Mouse (Mus musculus) activated CD4-positive, CD25-positive, alpha-beta regulatory T cell, adult 4 months (primary cell): ENCODE measurements at regions not wholly inside any gene's neighbourhood (a gene's known extent, or its start where the extent isn't known, plus 50 kb on each side); places are given as distances from the start of the nearest gene placed in this dataset.
"Not testable (repeated sequence)": the region's sequence is repeated elsewhere in the genome, so short reads cannot be mapped to it uniquely, and the experiment has no call there.

Experiments used
- ATAC-seq: one replicate; pipeline ENCODE4 v1.8.0; 2017

GRCm38 (mm10) chr11:22573166-22573565 is 61.3 kb downstream of the Tmem17 start:
- no peak for ATAC-seq

DNA sequence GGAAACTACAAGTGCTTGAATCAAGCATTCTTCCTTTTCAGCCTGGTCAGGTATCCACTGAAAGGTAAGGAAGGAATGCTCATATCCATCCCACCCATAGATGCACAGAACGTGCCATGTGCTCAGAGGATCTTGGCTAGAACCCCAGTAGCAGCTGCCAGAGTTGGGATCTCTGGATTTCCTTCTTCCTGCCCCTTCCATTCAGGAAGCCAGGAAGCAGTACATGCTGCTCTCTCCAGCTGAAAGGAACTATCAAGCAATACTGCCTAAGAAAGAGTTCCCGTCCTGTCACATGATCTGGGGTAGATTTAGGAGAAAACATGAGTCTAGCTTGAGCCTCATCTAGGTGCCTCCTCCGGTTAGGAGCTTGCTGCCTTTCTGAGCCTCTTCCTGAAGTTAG is 61.9 kb downstream of the Tmem17 start:
- ATAC-seq, result no peak

DNA sequence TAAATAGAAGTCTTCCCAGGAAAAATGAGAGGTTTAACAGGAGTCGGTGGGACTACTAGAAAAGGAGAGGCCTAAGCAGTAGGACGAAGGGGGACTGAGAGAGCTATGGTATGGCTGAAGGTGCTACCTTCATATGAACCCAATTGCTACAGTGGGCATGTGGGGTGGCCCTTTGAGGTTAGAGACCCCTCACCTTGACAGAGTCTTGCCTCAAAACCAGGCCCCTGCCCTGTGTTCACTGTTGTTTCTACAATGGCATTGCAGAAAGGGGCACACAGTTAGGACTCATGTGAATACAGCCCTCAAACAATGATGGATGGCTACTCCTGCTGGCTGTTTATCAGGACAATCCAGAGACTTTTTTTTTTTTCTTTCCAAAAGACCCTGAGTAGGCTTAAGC is 62.6 kb downstream of the Tmem17 start:
- ATAC-seq, result no peak

DNA sequence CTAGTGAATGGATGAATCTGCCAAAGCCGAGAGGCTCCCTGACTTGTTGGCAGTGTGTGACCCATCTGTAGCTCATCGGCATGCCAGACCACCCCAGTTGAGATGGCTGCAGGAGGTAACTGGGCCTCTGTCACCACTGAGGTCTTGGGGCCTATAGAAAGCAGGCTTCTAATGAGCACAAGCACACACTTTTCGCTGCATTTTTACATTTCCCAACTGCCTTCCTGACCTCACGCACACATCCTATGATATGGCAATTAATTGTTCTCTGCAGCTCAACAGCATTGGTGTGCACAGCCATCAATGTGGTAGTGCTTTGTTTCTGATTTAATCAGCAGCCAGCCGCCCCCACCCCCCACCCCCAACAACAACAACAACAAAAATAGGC is 72.2 kb downstream of the Tmem17 start:
- ATAC-seq, result no peak

GRCm38 (mm10) chr11:22584488-22585158 is 72.7 kb downstream of the Tmem17 start:
- no peak for ATAC-seq

DNA sequence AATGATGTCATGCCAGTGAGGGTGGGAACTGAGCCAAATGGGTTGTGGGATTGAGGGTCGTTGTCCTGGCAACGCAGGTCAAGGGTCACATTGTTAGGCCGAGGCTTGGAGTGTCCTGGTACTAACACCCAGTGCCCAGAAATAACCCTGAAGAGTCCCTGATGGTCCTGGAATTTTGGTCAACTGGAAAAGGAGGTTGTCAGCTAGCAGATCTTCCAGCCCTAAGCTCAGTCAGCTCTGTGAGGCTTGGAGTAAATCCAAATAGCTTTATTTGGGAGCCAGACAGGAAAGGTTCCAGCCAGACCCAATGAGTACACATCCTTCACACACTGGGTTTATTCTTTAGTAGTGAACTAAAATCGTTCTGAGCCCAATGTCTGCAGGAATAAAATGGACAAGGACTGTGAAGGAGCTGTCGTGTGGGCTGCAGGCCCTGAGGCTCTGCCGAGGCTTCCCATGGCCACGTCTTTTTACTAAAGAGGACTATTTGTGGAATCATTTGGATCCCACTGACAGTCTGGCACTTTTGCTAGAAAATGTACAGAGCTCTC is 75.9 kb downstream of the Tmem17 start:
- ATAC-seq, result no peak

- no peak for ATAC-seq
Measured at GRCm38 (mm10) chr11:22588546-22588945, 76.7 kb downstream of the Tmem17 start.

DNA sequence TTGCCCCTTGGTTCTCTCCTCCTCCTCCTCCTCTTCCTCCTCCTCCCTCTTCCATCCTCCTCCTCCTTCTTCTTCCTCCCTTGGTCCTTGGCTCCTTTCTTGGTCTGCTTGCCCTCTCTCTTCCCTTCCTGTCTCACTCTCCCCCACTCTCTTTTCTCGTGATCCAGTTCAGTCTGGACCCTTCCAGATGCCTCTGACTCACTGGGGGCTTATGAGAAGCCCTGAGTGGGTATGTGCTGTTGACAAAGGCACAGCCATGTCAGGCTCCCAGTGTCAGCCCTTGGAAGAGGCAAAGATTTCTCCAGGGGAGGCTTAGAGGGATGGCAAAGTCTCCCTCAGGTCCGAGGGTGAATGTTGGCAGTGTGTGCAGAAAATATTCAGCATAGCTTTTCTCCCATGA is 78.0 kb downstream of the Tmem17 start:
- ATAC-seq, result no peak

GRCm38 (mm10) chr11:22591050-22591449 is 79.2 kb downstream of the Tmem17 start:
- not testable (repeated sequence) for ATAC-seq

DNA sequence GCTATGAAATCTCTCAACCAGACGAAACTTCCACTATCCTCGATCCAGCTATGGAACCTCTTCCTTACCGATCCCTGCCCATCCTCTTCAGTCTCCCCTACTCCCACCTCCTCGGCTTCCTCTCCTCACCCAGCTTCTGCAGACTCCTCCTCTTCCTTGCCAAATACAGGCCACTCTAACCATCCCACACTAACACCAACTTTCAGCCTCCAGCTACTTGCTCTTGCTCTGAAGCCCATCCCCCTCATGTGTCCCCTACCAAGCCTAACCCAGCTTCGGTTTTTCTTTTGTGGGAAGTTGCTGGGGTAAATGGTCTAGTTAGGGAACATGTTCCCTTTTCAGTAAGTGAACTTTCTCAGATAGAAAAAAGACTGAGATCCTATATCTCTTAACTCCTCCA is 80.8 kb downstream of the Tmem17 start:
- no peak for ATAC-seq

DNA sequence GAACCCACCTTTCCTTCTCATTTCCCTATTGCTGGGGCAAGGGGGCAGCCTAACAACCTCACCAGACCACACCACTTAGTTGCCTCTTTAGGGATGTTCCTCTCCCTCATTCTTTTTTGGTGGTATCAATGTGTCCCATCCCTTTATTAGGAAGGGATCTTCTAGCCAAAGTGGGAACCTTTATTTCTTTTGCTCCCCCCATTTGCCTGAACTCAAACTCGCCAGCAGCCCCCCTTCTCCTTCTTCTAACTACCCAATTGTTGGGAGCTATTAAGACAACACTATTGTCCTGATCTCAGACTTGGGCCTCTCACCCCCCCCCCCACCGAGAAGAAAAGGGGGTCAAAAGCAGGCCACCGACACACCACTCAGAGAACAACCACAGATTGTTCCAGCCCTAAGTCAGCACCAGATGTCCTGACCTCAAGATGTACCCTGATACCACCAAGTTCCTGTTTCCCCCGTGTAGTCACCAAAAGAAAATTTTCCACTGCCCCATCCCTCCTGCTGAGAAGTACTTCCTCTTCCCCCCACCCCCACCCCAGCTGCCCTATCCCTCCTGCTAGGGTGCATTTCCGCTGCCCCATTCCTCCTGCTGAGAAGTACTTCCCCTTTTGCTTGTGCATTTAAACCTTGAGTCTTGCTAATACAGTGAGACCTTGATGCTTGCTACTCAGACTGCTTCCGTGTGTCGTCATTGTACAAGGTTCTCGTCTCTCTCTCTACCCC is 84.4 kb downstream of the Tmem17 start:
- no peak for ATAC-seq

DNA sequence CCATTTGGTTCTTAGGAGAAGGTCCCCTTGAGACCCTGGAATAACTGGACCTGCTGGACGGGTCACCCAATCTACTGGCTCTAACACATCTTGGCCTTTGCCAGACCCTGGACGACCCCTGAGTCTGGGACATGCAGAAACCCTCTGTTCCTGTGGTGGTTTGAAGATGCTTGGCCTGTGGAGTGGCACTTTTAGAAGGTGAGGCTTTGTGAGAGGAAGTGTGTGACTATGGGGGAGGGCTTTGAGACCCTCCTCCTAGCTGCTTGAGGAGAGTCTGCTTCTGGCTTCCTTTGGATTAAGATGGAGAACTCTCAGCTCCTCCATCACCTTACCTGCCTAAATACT is 84.9 kb downstream of the Tmem17 start:
- ATAC-seq, result no peak

DNA sequence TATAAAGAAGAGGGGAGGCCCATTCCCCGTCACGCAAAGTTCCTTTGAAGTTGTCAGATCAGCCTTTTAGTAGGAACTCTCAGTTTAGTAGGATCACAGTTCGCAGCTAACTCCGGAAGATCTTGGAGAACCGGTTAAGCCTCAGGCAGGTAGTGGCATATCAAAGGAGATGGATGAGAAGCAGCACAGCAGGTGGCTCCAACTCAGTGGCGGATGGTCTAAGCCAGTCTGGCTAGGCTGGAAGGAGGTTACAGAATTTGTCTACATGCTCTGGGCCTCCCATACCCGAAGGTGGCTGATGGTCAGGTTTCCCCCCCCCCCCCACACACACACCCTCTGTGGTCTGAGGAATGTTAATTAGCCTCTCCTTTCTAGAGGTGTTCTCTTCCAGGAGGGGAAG is 88.5 kb downstream of the Tmem17 start:
- no peak for ATAC-seq

GRCm38 (mm10) chr11:22601977-22602376 is 90.1 kb downstream of the Tmem17 start:
- no peak for ATAC-seq

DNA sequence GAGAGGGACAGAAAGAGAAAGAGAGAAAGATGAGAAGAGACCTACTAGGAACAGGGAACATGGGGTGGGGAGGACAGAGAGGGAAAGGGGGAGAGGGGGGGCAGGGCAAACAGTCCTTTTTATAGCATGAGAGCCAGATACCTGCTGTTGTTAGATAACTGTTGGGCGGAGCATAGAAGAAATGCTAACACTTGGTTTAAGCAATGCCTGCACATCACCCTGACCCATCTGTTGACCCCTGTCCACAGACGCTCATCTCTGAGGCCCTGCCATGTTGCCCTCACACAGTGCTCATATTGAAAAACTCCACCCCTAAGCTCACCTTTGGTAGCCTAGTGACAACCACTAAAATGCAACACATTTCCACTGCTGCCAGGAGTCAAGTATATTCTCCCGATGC is 90.7 kb downstream of the Tmem17 start:
- no peak for ATAC-seq

DNA sequence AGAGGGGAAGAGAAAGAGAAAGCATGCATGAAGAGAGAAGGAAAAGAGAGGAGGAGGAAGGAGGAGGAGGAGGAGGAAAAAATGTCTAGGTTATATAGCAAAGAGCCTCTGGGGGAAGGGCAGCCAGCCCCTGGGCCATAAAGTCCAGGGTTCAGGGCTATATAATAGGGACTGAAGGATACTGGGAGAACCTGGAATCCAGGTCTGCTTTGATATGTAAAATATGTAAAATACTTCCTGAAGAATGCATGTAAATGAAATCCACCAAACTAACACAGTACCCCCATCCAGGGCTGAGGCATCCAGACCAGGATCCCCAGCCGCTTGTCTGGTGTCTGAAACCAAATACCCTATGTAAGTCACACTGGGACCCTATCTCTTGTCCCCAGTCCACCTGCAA is 91.5 kb downstream of the Tmem17 start:
- ATAC-seq, result no peak

DNA sequence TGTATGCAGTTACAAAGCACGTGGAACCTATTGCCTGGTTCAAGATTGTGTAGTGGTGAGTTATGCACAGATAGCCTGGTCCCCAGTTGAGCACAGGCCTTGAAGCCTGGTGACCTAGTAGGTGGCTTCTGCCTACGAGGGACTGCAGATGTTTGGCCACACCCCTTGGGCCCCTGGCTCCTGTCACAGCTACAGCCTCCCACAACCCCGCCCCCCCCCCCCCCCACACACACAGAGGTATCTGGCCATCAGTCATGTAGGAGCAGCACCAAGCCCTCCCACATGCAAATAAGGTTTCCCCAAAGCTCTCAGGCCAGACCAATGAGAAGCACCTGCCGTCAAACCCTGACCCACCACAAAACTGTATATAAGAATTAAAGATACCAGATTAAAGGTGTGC is 94.5 kb downstream of the Tmem17 start:
- no peak for ATAC-seq

- ATAC-seq, result no peak
Measured at GRCm38 (mm10) chr11:22607645-22608044, 95.8 kb downstream of the Tmem17 start.

GRCm38 (mm10) chr11:22608945-22609344 is 97.1 kb downstream of the Tmem17 start:
- ATAC-seq, result no peak

DNA sequence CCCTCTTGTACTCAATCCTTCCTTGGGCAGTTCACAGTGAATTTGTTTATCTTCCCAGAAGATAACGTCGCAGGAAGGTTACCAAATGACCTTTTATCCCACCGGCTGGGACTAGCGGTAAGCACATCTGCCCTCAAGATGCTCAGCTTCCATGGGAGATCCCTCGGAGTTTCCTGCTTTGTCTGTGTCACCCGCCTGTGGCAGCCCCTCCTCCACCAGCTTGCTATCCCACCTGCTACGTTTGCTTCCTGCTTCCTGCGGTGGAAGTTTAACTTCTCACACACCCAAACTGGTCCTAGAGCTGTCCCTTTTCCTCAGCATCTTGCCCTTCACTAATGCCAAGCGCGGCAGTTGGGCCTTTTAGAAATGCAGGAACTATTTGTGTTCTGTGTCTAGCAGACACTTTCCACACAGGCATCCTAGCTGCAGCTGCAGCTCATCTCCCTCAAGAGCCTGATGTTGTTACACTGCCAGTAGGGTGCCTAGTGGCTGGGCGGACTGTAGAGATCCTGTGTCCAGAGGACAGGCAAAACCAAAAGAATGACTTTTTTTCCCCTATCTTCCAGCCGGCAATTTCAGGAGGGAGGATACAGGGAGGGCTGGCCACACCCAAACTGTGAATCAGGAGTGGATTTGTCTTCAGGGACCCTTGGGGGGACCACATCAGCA is 98.7 kb downstream of the Tmem17 start:
- ATAC-seq, result no peak

DNA sequence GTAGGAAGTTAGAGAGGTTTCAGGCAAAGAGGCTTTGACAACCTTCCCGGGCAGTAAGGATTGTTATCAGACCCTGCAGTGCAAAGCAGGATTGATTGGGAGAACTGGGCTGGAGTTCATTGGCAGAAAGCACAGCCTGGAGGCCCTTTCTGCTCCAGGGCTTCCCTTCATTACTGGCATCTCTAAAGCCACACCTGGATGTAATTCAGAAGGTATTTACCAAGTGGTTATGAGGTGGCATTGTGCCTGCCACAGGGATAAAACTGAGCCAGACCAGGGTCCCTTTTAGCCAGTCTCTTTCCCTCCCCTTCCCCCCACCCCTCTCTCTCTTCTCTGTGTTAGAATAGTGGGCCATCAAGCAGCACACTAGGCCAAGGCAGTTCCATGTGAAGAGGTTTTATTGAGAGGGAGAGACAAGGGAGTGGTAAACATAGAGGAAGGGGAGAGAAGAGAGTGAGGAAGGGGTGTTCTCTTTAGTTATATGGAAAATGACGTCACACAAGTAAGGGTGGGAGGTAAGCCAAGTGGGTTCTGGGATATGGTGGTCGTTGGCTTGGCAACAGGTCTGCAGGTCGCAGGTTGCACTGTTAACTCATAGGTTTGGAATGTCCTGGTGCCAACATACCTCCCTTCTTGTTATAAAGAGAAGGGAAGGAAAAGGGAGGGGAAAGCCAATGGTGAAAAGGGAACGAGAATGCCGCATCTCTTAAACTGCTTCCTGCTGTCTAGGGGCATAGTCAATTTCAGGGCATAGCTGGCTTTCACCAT is 99.4 kb downstream of the Tmem17 start:
- no peak for ATAC-seq

- no peak for ATAC-seq
Measured at GRCm38 (mm10) chr11:22613500-22613899, 101.6 kb downstream of the Tmem17 start.
